Comparison of ENCODE assay signal across 8 mouse cellular contexts in genomic region chr11:31169161-31170051, GRCm38 (mm10). TPM values are rescaled to one million over a fixed set of nuclear protein-coding genes. Genes with fewer than 3 reads are reported as not detected.
A peak's percentile ranks its signal among the peaks of the same experiment; 100 is the strongest.
DNase-seq lines count a peak whose midpoint lies in the region; ATAC-seq lines count a peak whose summit lies in the region.

No protein-coding gene starts in this region.

- H3K4me1 ChIP-seq in heart, embryonic 13.5 days: peaks cover 19% of the 10 kb centered on the region

- 4% methylated on average over 21 of the region's 21 CpGs for WGBS in heart, embryonic 13.5 days

- DNase-seq in 416B (ENCODE audit: low read depth) (peak; percentile 62), MN1 (ENCODE audit: low spot score) (peak; percentile 72)
- peak; percentile 10 to 14 for DNase-seq in cerebellum, postnatal 36 days
- peak; percentile 3 to 15 for DNase-seq in kidney, postnatal 36 days
- no peak for DNase-seq in urinary bladder, postnatal 10 days (ENCODE audit: low spot score)
- no peak for DNase-seq in right cerebral cortex, postnatal 14 days

- H3K27me3 ChIP-seq in heart, embryonic 13.5 days (replicated peaks): no peaks in the 10 kb centered on the region

- H3K27ac ChIP-seq in heart, embryonic 13.5 days (replicated peaks): peak overlapping the region; percentile 66

- peak overlapping the region; percentile 54; the same call in 1 of the 2 replicates for H3K9ac ChIP-seq in heart, embryonic 13.5 days

- H3K9me3 ChIP-seq in heart, embryonic 13.5 days: no peaks in the 10 kb centered on the region

- ATAC-seq in heart, embryonic 13.5 days (ENCODE audit: extremely low read depth, insufficient number of reproducible peaks, low FRiP score, low TSS enrichment): peak; percentile 37; the same call in 1 of the 2 replicates
- peak; percentile 55 for ATAC-seq in megakaryocyte-erythroid progenitor cell, adult 5-6 weeks (replicated peaks; ENCODE audit: low FRiP score, low TSS enrichment, poor library complexity, severe bottlenecking)

- H3K36me3 ChIP-seq in heart, embryonic 13.5 days: no peaks in the 10 kb centered on the region

- H3K4me3 ChIP-seq in heart, embryonic 13.5 days: peak overlapping the region; percentile 55

- H3K4me2 ChIP-seq in heart, embryonic 13.5 days: peak overlapping the region; percentile 71

RNA-seq across cellular contexts. Expression of gene Gm17332, which starts 12.9 kb away (rescaled TPM):
- not detected in 2 replicates for polyA plus RNA-seq in heart, embryonic 13.5 days (2015; fragmentation: Nextera tagmentation; extraction: Ambion mirVana)
- not detected in 2 replicates for total RNA-seq in megakaryocyte-erythroid progenitor cell, adult 5-6 weeks (2014; fragmentation: Nextera tagmentation)
- not detected in 2 replicates for total RNA-seq in megakaryocyte-erythroid progenitor cell, adult 5-6 weeks (2017)

Comparison
In these comparisons a context has a peak if more than half of its experiments do, and no peak if none do; other contexts are left out.
1. DNase-seq: peak in 416B (single experiment), MN1 (single experiment), cerebellum, postnatal 36 days (2 of 2) and kidney, postnatal 36 days (2 of 2); none in urinary bladder, postnatal 10 days (single experiment) and right cerebral cortex, postnatal 14 days (single experiment).